Mouse (Mus musculus) forebrain, embryonic 12.5 days (tissue): ENCODE measurements at regions not wholly inside any gene's neighbourhood (a gene's known extent, or its start where the extent isn't known, plus 50 kb on each side); places are given as distances from the start of the nearest gene placed in this dataset.

Experiments
- ATAC-seq: fragments of 200-750 bp; cut with Nextera tagmentation; 2 replicates; pipeline ENCODE4 v1.8.0; 2017; ENCODE audit warnings: moderate TSS enrichment; ENCODE audit not compliant: low FRiP score
- H3K27ac ChIP-seq: fragments of 300-500 bp; sonication (generic); 2 replicates; pipeline ENCODE4 v1.5.1; 2016; ENCODE audit warnings: mild to moderate bottlenecking
- H3K27me3 ChIP-seq: fragments of 300-500 bp; sonication (generic); 2 replicates; pipeline ENCODE4 v1.6.1; 2016; ENCODE audit warnings: mild to moderate bottlenecking
- H3K36me3 ChIP-seq: fragments of 300-500 bp; sonication (generic); replicated peaks from 2 replicates; pipeline ENCODE4 v1.6.1; 2016; ENCODE audit warnings: mild to moderate bottlenecking
- H3K4me1 ChIP-seq: fragments of 300-500 bp; sonication (generic); 2 replicates; pipeline ENCODE4 v1.6.1; 2016
- H3K4me2 ChIP-seq: fragments of 300-500 bp; sonication (generic); 2 replicates; pipeline ENCODE4 v1.6.1; 2016; ENCODE audit warnings: mild to moderate bottlenecking, moderate library complexity
- H3K4me3 ChIP-seq: fragments of 300-500 bp; sonication (generic); replicated peaks from 2 replicates; pipeline ENCODE4 v1.5.1; 2016; ENCODE audit warnings: mild to moderate bottlenecking
- H3K9ac ChIP-seq: fragments of 300-500 bp; sonication (generic); 2 replicates; pipeline ENCODE4 v1.6.1; 2016; ENCODE audit warnings: mild to moderate bottlenecking
- H3K9me3 ChIP-seq: fragments of 300-500 bp; sonication (generic); 2 replicates; pipeline ENCODE4 v1.6.1; 2016
- WGBS: fragments of 180-500 bp; shearing (Covaris S2); methylation state at CpG from one replicate; pipeline ENCODE4 v1.1.7; 2016; 5-methylcytosine and 5-hydroxymethylcytosine counted together

GRCm38 (mm10) chr8:109085134-109085533 is 408.7 kb upstream of the Pmfbp1 start:
- Histone ChIP-seq H3K36me3 (no peaks in the 10 kb centered on the region), H3K27me3 (no peaks in the 10 kb centered on the region), H3K4me2 (no peak overlapping the region), H3K9me3 (0 out of 2 replicates have a peak, but pooled peaks cover 2% of the 10 kb centered on the region), H3K27ac (no peak overlapping the region), H3K9ac (no peak overlapping the region), H3K4me1 (no peaks in the 10 kb centered on the region), H3K4me3 (no peak overlapping the region)
- WGBS = 92% methylated on average over 7 of the region's 7 CpGs
- ATAC-seq = no peak

- 52% methylated on average over 1 of the region's 1 CpGs for WGBS
- no peak overlapping the region for H3K9ac ChIP-seq
- H3K36me3 ChIP-seq = no peaks in the 10 kb centered on the region
- H3K4me2 ChIP-seq = no peak overlapping the region
- no peak for ATAC-seq
- H3K27ac ChIP-seq = no peak overlapping the region
- H3K27me3 ChIP-seq = no peaks in the 10 kb centered on the region
- H3K4me1 ChIP-seq = no peaks in the 10 kb centered on the region
- no peaks in the 10 kb centered on the region for H3K9me3 ChIP-seq
- no peak overlapping the region for H3K4me3 ChIP-seq
These were observed 406.0 kb upstream of the Pmfbp1 start for GRCm38 (mm10) chr8:109087781-109088180.

GRCm38 (mm10) chr8:109099671-109100070 is 394.2 kb upstream of the Pmfbp1 start:
- H3K4me2 ChIP-seq = no peak overlapping the region
- H3K36me3 ChIP-seq = no peaks in the 10 kb centered on the region
- no peaks in the 10 kb centered on the region for H3K27me3 ChIP-seq
- no peak overlapping the region for H3K9ac ChIP-seq
- H3K4me3 ChIP-seq = no peak overlapping the region
- ATAC-seq = no peak
- H3K27ac ChIP-seq = no peak overlapping the region
- H3K4me1 ChIP-seq = no peaks in the 10 kb centered on the region
- WGBS = 91% methylated on average over 15 of the region's 15 CpGs
- no peaks in the 10 kb centered on the region for H3K9me3 ChIP-seq

- Histone ChIP-seq H3K36me3 (no peaks in the 10 kb centered on the region), H3K4me1 (peaks cover 4% of the 10 kb centered on the region; the same call in 1 of the 2 replicates), H3K4me3 (no peak overlapping the region), H3K27me3 (no peaks in the 10 kb centered on the region), H3K9ac (no peak overlapping the region), H3K27ac (no peak overlapping the region), H3K9me3 (no peaks in the 10 kb centered on the region), H3K4me2 (no peak overlapping the region)
- ATAC-seq = no peak
- 80% methylated on average over 5 of the region's 5 CpGs for WGBS
These were observed 392.4 kb upstream of the Pmfbp1 start for GRCm38 (mm10) chr8:109101416-109101815.

GRCm38 (mm10) chr8:109104798-109105326 is 389.0 kb upstream of the Pmfbp1 start:
- no peak for ATAC-seq
- WGBS = 74% methylated on average over 6 of the region's 6 CpGs
- H3K27ac ChIP-seq = no peak overlapping the region
- no peaks in the 10 kb centered on the region for H3K9me3 ChIP-seq
- no peak overlapping the region for H3K4me3 ChIP-seq
- H3K27me3 ChIP-seq = no peaks in the 10 kb centered on the region
- H3K4me1 ChIP-seq = peaks cover 16% of the 10 kb centered on the region; the same call in 1 of the 2 replicates
- no peak overlapping the region for H3K4me2 ChIP-seq
- H3K36me3 ChIP-seq = no peaks in the 10 kb centered on the region
- no peak overlapping the region for H3K9ac ChIP-seq

- no peak for ATAC-seq
- Histone ChIP-seq H3K27me3 (no peaks in the 10 kb centered on the region), H3K27ac (no peak overlapping the region), H3K4me1 (peaks cover 16% of the 10 kb centered on the region; the same call in 1 of the 2 replicates), H3K4me2 (no peak overlapping the region), H3K4me3 (no peak overlapping the region), H3K9me3 (no peaks in the 10 kb centered on the region), H3K36me3 (no peaks in the 10 kb centered on the region), H3K9ac (no peak overlapping the region)
- 27% methylated on average over 6 of the region's 6 CpGs for WGBS
These were observed 388.1 kb upstream of the Pmfbp1 start for GRCm38 (mm10) chr8:109105693-109106092.

- H3K4me3 ChIP-seq = no peak overlapping the region
- H3K4me2 ChIP-seq = no peak overlapping the region
- no peak overlapping the region for H3K9ac ChIP-seq
- no peaks in the 10 kb centered on the region for H3K9me3 ChIP-seq
- H3K36me3 ChIP-seq = no peaks in the 10 kb centered on the region
- peaks cover 16% of the 10 kb centered on the region; the same call in 1 of the 2 replicates for H3K4me1 ChIP-seq
- H3K27me3 ChIP-seq = no peaks in the 10 kb centered on the region
- no peak for ATAC-seq
- 50% methylated on average over 9 of the region's 9 CpGs for WGBS
- no peak overlapping the region for H3K27ac ChIP-seq
These were observed 386.9 kb upstream of the Pmfbp1 start for GRCm38 (mm10) chr8:109106971-109107370.

- Histone ChIP-seq H3K27me3 (no peaks in the 10 kb centered on the region), H3K4me3 (no peak overlapping the region), H3K9ac (no peak overlapping the region), H3K4me2 (no peak overlapping the region), H3K9me3 (no peaks in the 10 kb centered on the region), H3K36me3 (no peaks in the 10 kb centered on the region), H3K4me1 (peaks cover 16% of the 10 kb centered on the region; the same call in 1 of the 2 replicates), H3K27ac (no peak overlapping the region)
- ATAC-seq = no peak
- whole genome bisulfite sequencing = 80% methylated on average over 12 of the region's 12 CpGs
These were observed 386.1 kb upstream of the Pmfbp1 start for GRCm38 (mm10) chr8:109107762-109108161.

GRCm38 (mm10) chr8:109109390-109109789 is 384.4 kb upstream of the Pmfbp1 start:
- 87% methylated on average over 4 of the region's 4 CpGs for WGBS
- H3K27me3 ChIP-seq = no peaks in the 10 kb centered on the region
- peaks cover 16% of the 10 kb centered on the region; the same call in 1 of the 2 replicates for H3K4me1 ChIP-seq
- H3K4me2 ChIP-seq = no peak overlapping the region
- no peaks in the 10 kb centered on the region for H3K9me3 ChIP-seq
- no peak for ATAC-seq
- H3K9ac ChIP-seq = no peak overlapping the region
- no peaks in the 10 kb centered on the region for H3K36me3 ChIP-seq
- no peak overlapping the region for H3K4me3 ChIP-seq
- H3K27ac ChIP-seq = no peak overlapping the region

- 7% methylated on average over 6 of the region's 6 CpGs for WGBS
- Histone ChIP-seq H3K4me1 (peaks cover 6% of the 10 kb centered on the region), H3K27ac (peak overlapping the region; percentile 59; the same call in 1 of the 2 replicates), H3K9me3 (no peaks in the 10 kb centered on the region), H3K4me3 (no peak overlapping the region), H3K36me3 (no peaks in the 10 kb centered on the region), H3K4me2 (no peak overlapping the region), H3K27me3 (no peaks in the 10 kb centered on the region), H3K9ac (no peak overlapping the region)
- ATAC-seq = no peak
These were observed 372.1 kb upstream of the Pmfbp1 start for GRCm38 (mm10) chr8:109121776-109122175.

- Histone ChIP-seq H3K4me1 (no peaks in the 10 kb centered on the region), H3K27me3 (no peaks in the 10 kb centered on the region), H3K9ac (no peak overlapping the region), H3K9me3 (no peaks in the 10 kb centered on the region), H3K4me2 (no peak overlapping the region), H3K4me3 (no peak overlapping the region), H3K36me3 (no peaks in the 10 kb centered on the region), H3K27ac (no peak overlapping the region)
- WGBS = 87% methylated on average over 8 of the region's 8 CpGs
- ATAC-seq = no peak
These were observed 351.2 kb upstream of the Pmfbp1 start for GRCm38 (mm10) chr8:109142495-109143158.

GRCm38 (mm10) chr8:109151711-109152110 is 342.1 kb upstream of the Pmfbp1 start:
- Histone ChIP-seq H3K4me2 (no peak overlapping the region), H3K9me3 (peaks cover 12% of the 10 kb centered on the region), H3K4me3 (no peak overlapping the region), H3K9ac (no peak overlapping the region), H3K36me3 (no peaks in the 10 kb centered on the region), H3K4me1 (no peaks in the 10 kb centered on the region), H3K27ac (no peak overlapping the region), H3K27me3 (no peaks in the 10 kb centered on the region)
- ATAC-seq = no peak
- 90% methylated on average over 4 of the region's 4 CpGs for WGBS

- no peak overlapping the region for H3K27ac ChIP-seq
- H3K4me3 ChIP-seq = no peak overlapping the region
- no peak overlapping the region for H3K9ac ChIP-seq
- peaks cover 12% of the 10 kb centered on the region for H3K9me3 ChIP-seq
- H3K27me3 ChIP-seq = no peaks in the 10 kb centered on the region
- no peak overlapping the region for H3K4me2 ChIP-seq
- no peaks in the 10 kb centered on the region for H3K4me1 ChIP-seq
- ATAC-seq = no peak
- no peaks in the 10 kb centered on the region for H3K36me3 ChIP-seq
- 83% methylated on average over 11 of the region's 11 CpGs for WGBS
These were observed 338.3 kb upstream of the Pmfbp1 start for GRCm38 (mm10) chr8:109155489-109155888.
